Mouse (Mus musculus): Measurements from ENCODE around the gene Snx21.

Gene Snx21

DNA sequence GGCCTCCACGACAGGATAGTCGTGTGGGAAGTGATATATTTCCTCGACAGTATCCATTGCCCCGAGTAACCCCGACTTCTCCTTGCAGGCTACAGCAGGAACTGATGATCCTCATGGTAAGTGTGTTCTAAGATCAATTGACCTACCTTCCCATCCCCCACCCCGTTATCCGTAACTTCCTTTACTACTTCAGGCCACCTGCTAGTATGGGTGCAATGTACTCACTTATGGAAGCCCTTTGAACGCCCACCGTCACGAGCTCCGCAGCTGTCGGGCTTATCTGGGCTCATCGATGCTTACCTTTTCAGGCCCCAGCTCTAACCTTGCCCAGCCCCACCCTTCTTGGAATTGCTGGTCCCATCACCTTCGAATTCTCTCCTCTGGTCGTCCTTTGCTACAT lies 15.3 kb upstream of the Snx21 start:
- in situ Hi-C loops (cut with MboI, MseI): no loop called here

- in situ Hi-C loops (cut with MboI, MseI): no loop called here
Measured at GRCm38 (mm10) chr2:164771123-164771522, 14.5 kb upstream of the Snx21 start.

DNA sequence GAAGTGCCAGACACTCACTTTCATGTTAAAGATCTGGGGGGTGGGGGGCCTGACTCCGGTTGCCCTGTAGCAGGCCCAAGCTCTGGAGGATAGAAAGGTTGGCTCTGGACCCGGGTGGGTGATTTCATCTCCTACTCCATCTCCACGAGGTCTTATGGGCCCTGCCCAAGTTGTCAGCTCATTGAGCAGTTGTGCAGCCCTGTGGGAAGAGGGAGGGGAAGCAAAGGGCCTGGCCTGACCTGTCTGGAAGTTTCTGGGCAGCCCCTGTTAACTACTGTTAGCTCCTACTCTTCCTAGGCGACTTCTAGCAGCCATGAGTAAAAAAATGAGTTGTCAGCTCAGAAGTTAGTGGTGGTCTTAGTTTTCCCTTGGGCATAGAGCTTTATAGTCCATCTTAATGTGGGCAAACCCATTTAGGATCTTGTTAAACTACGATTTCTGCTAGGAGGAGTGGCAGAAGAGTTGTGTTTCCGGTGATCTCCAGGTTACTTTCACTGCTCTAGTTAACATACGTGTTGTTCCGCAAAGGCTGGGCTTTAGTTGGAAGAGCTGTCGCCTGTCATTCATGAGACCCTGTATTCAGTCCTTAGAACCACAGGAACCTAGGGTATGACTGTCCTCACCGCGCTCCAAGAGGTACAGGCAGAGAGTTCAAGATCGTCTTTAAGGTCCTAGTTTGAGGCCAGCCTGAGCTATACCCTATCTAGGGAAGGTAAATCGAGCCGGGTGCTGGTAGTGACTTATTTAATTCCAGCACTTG lies 12.2 kb upstream of the Snx21 start:
- in situ Hi-C loops (cut with MboI, MseI): no loop called here

- in situ Hi-C loops (cut with MboI, MseI): no loop called here
Measured at GRCm38 (mm10) chr2:164773989-164774364, 11.6 kb upstream of the Snx21 start.

- in situ Hi-C loops (cut with MboI, MseI): no loop called here
Measured at GRCm38 (mm10) chr2:164776130-164776529, 9.5 kb upstream of the Snx21 start.

GRCm38 (mm10) chr2:164776801-164777200 lies 8.8 kb upstream of the Snx21 start:
- in situ Hi-C loops (cut with MboI, MseI): no loop called here

DNA sequence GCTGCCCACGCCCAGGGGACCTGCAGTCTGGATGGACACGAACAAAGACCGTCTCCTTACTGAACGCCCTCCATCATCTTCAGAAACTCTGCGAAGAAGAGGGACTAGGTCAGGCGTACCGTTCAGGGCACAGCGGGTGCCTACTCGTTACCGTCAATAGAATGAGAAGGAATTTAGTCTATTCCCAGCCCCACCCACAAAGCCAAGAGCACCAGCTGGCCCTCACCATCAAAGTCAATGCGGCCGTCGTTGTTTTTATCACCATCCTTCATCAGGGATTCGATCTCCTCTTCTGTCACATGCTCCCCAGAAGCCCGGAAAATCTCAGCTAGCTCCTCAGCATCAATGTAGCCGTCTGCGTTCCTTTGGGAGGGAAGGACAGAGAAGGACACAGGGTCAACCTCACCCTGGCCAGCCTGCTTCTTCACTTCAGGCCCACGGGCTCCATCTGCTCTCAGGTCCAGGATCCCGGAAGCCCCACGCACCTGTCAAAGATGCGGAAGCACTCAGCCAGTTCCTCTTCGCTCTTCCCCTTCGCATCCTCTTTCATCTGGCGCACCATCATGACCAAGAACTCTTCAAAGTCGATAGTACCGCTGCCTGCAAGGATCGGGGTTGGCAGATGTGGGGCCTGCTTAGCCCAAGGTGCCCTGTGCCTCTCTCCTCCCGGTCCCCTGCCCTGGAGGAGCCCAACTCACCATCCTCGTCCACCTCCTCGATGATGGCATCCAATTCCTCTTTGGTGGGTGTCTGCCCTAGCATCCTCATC lies 8.2 kb upstream of the Snx21 start:
- in situ Hi-C loops (cut with MboI, MseI): no loop called here

DNA sequence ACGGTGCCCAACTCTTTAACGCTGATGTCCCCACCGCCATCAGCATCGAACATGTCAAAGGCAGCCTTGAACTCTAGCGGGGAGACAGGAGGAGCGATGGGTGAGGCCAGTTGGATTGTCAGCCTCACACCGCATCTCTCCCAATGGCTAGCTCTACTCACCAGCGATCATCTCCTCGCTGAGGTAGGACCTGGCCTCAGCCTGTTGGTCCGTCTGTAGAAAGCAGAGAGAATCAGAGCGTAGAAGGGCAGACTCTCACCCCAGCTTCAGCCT lies 7.7 kb upstream of the Snx21 start:
- in situ Hi-C loops (cut with MboI, MseI): no loop called here

DNA sequence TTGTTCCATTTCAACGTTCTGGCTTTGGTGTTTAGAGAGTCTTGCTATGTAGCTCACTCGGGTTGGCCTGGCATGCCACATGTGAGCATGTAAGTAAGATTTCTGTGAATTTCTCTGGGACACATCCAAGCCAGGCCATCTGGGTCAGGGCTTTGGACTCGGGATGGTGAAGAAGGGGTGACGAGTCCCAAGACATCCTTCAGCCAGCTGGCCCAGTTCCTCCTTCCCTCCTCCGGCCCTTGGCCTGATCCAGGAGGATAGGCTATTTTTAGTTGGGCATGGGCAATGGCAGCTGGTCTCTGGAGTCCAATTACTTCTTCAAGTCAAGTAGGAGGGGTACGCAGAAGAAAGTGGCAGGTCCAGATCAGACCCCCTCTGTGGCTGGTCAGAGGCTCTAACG lies 6.8 kb upstream of the Snx21 start:
- in situ Hi-C loops (cut with MboI, MseI): no loop called here

- in situ Hi-C loops (cut with MboI, MseI): no loop called here
Measured at GRCm38 (mm10) chr2:164779481-164780086, 6.0 kb upstream of the Snx21 start, which contains the start of gene Tnnc2. Gene Tnnc2 (minus strand): TSS chr2:164779967.

- in situ Hi-C loops (cut with MboI, MseI): no loop called here
Measured at GRCm38 (mm10) chr2:164781876-164782275, 3.7 kb upstream of the Snx21 start.

DNA sequence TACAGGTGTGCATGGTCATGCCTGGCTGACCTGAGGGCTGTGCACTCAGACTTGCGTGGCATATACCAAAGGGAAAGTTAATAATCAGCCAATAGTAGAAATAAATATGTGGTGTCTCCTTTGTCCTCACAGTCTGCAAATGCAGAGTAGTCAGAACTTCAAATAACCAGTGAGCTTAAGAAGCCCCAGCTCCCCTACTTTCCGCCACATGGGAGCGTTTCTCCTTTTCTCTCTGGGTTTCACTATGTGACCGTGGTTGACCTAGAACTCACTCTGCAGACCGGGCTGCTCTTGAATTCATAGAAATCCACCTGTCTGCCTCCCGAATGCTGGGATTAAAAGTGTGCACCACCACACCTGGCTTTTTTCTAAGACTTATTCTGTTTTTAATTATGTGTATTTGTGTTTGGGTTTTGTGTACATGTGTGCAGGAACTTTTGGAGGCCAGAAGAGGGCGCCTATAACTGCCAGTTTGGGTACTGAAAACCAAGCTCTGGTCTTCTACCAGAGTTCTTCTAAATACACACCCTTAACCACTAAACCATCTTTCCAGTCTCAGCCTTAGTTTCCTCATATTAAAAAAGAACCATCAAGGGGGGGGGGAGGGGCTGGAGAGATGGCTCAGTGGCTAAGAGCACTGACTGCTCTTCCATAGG lies 1.6 kb upstream of the Snx21 start:
- in situ Hi-C loops (cut with MboI, MseI): no loop called here

DNA sequence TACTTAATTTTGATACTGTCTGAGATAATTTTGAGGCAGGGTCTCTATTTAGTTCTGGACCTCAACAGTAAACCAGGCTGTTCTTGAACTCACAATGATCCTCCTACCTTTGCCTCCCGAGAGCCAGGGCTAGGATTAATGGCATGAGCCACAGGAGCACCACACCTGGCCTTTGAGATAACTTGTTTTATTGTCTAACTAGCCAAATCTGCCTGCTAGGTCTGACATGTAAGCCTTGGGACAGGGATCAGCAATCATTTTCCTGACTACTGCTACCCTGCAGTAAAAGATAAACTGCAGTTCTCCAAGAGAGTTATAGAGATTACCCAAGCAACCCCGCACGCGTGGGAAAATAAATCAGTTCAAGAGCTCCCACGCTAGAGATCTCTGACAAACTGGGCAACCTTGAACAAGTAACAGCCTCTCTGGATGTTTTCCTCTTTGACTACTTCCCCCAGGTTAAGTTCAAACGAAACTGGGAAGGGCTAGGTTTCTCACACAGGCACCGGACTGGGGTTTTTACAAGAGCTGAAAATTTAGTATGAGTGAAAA lies 678 bp upstream of the Snx21 start:
- in situ Hi-C loops (cut with MboI, MseI): no loop called here

DNA sequence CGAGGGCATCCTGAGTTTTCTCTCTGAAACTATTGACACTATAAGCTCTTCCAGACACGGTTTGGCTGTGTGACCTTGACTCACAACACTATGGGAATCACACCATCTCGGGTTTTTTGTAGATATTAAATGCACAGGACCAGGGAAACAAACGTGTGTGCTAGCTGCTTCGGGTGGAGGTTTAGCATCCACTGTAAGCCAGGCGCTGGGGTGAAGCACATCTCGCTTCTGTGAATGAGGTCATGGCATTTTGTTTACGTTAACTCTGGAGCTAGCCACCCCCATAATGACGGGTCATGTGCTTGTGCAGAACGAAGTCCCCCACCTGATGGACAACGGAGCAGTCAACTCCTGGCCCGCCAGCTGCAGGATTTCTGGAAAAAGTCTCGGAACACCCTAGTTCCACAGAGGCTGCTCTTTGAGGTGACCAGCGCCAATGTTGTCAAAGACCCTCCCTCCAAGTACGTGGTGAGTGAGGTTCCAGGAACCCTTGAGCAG lies 814 bp downstream of the Snx21 start:
- in situ Hi-C loops (cut with MboI, MseI): no loop called here

DNA sequence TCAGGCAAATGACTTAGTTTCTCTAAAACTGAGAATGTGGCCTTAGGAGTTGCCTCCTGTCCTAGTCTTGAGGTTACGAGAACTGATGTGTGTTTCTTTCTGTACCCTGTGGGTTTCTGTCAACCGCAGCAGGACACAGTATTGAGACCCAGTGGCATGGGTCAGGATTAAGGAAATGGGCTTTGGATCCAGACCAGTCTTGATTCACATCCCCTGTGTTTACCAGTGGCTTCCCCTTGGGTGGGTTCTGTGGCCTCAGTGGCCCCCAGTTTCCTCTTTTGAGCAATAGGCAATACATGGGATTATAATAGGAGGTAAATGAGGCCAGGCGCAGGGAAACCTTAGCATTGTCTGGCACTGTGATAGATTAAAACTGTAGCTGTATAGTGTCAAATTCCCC lies 1.4 kb downstream of the Snx21 start:
- in situ Hi-C loops (cut with MboI, MseI): no loop called here

GRCm38 (mm10) chr2:164787779-164788178 lies 2.2 kb downstream of the Snx21 start:
- in situ Hi-C loops (cut with MboI, MseI): no loop called here

DNA sequence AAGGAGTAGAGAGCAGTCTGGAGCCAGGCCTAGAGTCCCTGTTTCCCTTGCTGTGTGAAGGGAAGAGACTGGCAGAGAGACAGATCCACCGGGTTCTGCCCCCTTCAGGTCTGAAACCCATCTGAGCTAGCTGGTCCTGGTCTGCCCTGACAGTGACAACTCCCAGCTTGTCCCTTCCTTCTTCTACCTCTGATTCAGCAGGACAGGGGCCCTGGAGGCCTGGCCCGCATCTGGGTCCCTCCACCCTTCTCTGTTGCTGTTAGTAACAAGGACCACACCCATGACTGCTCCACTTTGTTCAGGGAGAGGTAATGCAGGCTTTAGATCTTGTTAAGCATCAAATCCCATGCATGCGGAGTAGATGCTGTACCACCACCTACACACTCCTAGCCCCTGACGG lies 2.8 kb downstream of the Snx21 start:
- in situ Hi-C loops (cut with MboI, MseI): no loop called here

DNA sequence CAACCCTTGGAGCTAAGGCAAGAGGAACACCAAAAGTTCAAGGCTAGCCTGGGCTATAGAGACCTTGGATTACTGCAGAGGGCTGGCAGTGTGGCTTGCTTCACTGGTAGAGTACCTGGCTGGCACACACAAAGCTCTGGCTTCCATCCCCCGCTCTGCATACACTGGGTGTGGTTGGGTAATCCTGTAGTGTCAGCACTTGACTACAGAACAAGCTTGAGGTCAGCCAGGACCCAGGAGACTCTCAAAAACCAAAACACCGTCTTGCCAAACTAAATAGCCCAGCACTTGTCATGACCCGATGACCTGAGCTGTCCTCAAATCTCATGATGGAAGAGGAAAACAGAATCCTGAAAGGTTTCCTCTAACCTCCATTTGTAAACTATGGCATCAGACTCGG lies 4.8 kb downstream of the Snx21 start:
- in situ Hi-C loops (cut with MboI, MseI): loop anchor here (10.0 kb wide), 1 partner anchor 524 kb away; no protein-coding TSS in a partner anchor

DNA sequence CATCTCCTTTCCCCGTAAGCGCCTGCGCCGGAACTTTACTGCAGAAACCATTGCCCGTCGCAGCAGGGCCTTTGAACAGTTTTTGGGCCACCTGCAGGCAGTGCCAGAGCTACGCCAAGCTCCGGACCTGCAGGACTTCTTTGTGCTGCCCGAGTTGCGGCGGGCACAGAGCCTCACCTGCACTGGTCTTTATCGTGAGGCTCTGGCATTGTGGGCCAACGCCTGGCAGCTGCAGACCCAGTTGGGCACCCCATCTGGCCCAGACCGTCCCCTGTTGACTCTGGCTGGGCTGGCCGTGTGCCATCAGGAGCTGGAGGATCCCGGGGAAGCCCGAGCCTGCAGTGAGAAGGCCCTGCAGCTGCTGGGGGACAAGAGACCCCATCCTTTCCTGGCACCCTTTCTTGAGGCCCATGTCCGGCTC lies 6.2 kb downstream of the Snx21 start:
- in situ Hi-C loops (cut with MboI, MseI): loop anchor here (10.0 kb wide), 1 partner anchor 523 kb away; no protein-coding TSS in a partner anchor

GRCm38 (mm10) chr2:164792400-164793190 lies 7.0 kb downstream of the Snx21 start:
- in situ Hi-C loops (cut with MboI, MseI): loop anchor here (10.0 kb wide), 1 partner anchor 522 kb away; no protein-coding TSS in a partner anchor

GRCm38 (mm10) chr2:164793236-164793635 lies 7.6 kb downstream of the Snx21 start:
- in situ Hi-C loops (cut with MboI, MseI): loop anchor here (10.0 kb wide), 1 partner anchor 522 kb away; no protein-coding TSS in a partner anchor
